Mouse (Mus musculus): Measurements from ENCODE around the gene Tdg. TPM values are rescaled to one million over a fixed set of nuclear protein-coding genes. Genes with fewer than 3 reads are reported as not detected.

Tdg gene
- 90.3 TPM for polyA plus RNA-seq (2017; shearing (Covaris generic))

DNA sequence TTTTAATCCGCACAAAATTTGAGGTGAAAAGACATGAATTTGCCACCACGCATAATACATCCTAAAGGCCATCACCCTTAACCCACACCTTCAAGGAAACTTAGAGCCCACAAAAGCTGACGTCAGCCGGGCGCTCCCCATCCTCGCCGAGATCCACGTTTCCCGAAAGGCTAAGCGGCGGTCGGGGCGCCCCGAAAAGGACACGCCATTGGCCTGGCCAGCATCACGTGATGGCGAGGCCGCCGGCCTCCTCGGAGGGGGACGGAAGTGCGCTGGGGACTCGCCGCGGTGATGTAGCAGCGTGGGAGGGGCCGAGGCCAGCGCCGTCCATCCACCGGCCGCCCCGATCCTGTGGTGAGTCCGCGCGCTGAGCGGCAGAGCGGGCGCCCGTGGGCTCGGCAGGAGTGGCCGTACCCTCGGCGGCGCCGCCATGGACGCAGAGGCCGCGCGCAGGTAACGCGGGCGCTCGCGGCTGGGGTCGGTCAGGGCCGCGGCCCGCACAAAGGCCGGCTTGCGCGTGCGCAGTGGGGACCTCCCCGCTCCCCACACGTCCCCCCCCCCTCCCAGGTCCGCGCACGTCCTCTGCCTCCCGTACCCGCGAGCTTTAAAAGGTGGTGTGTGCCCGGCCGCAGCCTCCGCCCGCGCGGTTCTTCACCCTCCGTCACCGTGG, at the start of gene Tdg:
Tdg (plus strand) TSS at position 243 of the 670 bp plus-strand sequence.

DNA sequence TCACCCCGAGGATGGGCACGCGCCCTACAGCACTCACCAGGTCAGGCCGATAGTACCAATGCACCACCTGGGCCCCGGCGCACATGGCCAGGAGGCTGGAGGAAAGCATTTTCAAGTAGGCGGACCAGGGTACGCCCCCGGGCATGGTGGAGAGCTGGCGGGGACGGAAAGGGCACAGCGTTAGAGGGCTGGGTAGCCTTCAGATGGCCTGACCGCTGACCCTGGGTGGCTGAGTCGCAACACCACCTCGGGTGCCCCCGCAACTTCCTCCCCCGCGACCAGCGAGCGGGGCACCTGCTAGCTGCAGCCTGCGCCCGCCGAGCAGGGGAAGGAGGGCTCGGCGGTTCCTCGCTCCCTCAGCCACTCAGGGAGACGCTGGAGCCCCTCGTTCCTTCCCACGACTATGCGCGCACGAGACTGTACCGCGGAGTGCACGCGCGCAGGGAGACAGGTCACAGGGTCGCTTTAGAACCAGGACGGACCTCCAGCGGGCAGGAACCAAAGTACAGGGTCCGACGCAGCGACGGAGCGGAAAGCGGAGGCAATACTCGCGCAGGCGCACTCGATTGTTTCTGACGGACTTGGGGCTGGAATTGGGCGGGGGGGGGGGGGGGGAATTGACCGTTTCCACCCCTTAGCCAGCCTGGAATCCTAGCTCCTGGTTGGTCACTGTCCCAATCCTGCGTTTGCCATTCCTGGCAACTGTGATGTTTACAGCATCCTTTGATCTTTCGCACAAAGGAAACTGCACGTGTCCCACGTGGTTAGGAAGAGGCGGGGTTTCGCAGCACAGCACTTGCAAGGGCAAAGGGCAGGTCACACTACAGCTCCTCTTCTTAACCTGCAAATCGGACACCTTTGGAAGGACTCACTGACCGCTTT, 6.7 kb upstream of the Tdg start, which contains the start of gene 1190007I07Rik:
1190007I07Rik (minus strand) TSS at position 558 of the 882 bp plus-strand sequence.

DNA sequence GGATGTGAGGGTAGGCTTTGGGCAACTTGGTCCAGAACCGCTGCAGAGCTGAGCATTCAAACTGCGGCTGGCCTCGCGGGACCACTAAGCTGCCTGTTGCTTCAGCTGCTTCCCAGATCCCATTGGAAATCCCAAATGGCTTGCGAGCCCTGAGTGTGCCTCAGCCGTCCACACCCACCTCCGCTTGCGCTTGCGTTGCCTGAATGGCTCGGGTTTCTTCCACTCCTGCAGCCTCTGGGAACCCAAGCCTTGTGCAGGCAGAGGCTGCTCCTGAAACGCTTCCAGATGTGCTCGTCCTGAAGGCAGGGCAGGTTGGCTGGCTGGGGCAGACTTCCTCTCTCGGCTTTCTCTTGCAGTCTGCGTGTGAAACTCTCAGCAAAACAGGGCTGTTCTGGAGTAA, 60.9 kb downstream of the Tdg start, which contains the start of gene Glt8d2:
Glt8d2 (minus strand) TSS at position 157 of the 400 bp plus-strand sequence.

DNA sequence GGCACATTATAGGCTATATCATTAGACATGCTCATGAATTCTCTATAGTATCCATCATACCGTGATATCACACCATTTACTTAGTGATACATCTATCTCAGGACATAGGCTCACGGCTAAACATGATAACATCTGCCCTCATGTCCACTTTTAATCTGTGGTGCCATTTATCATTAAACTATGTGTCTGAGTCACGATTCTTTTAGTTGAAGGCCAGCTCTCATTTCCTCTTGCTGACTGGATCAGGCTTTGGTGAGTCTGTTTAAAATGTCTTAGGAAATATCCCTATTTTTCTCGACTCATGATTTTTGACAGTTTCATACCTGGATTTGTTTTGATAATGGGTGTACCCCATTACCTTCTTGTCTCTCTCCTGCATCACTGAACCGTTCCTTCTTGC, 66.3 kb downstream of the Tdg start, which contains the start of gene Hcfc2:
Hcfc2 (plus strand) TSS at position 205 of the 400 bp plus-strand sequence.

Other genes with a start within 250 kb of the Tdg start
- not detected for gene Gm1553, start 137.2 kb upstream of the Tdg start, polyA plus RNA-seq (2017; shearing (Covaris generic))
- gene 1190007I07Rik, start 6.6 kb upstream of the Tdg start, polyA plus RNA-seq (2017; shearing (Covaris generic)): 14.8 TPM
- not detected for gene Glt8d2, start 60.8 kb downstream of the Tdg start, polyA plus RNA-seq (2017; shearing (Covaris generic))
- 26.2 TPM for gene Hcfc2, start 66.3 kb downstream of the Tdg start, polyA plus RNA-seq (2017; shearing (Covaris generic))
- 50.9 TPM for gene Nfyb, start 134.3 kb downstream of the Tdg start, polyA plus RNA-seq (2017; shearing (Covaris generic))
- gene Txnrd1, start 204.1 kb downstream of the Tdg start, polyA plus RNA-seq (2017; shearing (Covaris generic)): 72.3 TPM
- gene Eid3, start 236.8 kb downstream of the Tdg start, polyA plus RNA-seq (2017; shearing (Covaris generic)): 0.49 TPM

Measured in effector memory CD4-positive, alpha-beta T cell, adult 7 months (primary cell).